Mouse (Mus musculus) A20 (cell line): ENCODE measurements around the gene Tuba4a.

Source experiments
- DNase-seq: peaks from one replicate; pipeline ENCODE4 v3.0.0-alpha.2; 2011; ENCODE audit warnings: low read depth, low spot score

Tuba4a gene

DNA sequence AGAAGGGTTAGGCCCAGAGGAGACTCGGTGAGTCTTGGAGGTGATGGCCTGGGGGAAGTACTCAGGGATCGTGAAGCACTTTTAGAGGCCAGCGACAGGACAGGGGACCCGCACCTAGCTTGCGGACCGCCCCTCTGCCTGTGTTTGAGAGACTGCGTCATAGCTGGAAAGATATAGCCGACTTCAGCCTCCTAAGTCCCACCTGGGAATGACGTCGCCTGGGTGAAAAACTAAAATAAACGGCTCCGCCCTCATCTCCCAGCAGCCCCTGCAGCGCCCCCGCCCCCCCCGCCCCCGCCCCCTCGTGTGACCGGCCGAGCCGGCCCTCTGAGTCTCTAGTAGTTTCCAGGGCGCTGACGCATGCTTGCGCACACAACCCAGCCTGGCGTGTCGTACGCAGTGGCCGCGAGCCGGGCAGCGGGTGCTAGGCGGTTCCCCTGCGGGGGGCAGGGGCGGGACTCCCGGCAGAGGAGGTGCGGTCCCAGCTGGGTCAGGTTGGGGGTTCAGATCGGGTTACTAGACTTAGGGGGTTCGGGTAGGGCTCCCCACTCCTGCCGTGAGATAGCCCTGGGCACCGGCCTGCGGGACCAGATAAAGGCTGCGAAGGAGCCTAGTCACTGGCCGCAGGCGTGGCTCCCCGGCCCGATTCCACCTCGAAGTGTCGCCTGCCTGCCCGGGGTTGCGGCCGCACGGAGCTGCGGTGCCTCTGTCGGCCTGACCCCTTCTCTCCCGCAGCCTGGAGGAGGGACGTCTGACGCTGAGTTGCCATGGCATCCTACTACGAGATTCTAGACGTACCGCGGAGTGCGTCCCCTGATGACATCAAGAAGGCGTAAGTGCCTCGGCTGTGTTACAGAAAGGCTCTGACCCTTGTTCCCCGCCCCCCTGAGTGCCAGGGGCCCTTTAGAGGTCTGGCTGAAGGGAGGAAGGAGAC, 16.7 kb upstream of the Tuba4a start, which contains the start of gene Dnajb2:
TSS of gene Dnajb2 (plus strand) at position 290 of the 934 bp plus-strand sequence.
- DNase-seq, result peak; percentile 89

DNA sequence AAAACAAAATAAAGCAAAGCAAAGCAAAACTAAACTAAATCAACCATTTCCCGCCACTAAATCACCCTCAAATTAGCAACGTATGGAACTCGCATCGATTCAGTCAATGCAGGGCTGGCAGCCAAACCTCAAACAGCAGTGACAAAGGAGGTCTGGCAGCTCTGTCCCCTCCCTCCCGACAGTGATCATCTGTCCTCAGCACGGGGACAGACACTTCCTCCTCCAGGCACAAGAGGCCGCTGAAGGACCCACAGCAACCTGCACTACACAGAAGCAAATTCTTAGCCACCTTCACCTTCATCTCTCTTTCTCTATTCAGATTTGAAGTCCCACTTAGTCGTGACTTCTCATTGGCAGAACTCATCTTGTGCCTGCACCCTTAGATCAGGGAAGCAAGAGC, 14.9 kb upstream of the Tuba4a start:
- peak; percentile 83 for DNase-seq

- peak; percentile 33 for DNase-seq
Measured at GRCm38 (mm10) chr1:75232489-75232888, 12.8 kb upstream of the Tuba4a start.

GRCm38 (mm10) chr1:75231664-75232152, 12.0 kb upstream of the Tuba4a start, which contains the start of gene A630095N17Rik:
TSS of gene A630095N17Rik (minus strand) at chr1:75232102.
- DNase-seq, result no peak

DNA sequence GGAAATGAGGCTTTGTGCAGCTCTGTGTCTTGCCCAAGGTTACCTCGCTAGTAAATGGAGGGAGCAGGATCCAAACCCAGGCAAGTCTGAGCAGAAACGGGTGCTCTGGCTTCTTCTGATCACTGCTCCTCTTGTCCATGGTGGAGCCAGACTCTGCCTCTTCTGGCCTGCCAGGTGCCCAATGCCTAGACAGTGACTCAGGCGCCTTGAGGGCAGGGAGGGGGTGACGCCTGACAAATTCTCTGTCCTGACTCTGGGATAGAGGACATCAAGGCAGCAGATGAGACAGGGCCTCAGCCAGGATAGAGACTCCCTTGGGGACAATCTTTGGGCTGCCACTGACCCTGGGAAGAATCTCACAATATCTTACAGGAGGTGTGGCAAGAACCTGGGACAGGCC, 11.6 kb upstream of the Tuba4a start:
- DNase-seq, result no peak

DNA sequence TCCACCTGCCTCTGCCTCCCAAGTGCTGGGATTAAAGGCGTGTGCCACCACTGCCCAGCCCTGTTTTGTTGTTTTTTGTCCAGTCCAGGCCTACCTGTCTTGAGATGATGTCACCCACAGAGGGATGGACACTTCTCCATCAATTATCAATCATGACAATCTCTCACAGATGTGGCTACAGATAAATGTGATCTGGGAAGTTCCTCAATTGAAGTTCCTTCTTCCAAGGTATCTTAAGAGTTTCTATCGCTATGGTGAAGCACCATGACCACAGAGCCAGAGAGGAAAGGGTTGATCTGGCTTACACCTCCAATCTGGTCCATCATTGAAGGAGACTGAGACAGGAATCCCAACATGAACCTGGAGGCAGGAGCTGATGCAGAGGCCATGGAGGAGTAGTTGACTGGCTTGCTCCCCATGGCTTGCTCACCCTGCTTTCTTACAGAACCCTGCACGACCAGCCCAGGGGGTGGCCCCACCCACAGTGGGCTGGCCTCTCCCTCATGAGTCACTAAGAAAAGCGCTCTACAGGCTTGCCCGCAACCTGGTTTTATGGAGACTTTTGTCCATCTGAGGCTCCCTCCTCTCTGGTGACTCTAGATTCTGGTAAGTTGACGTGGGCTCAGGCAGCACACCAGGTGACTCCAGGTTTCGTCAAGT, 10.8 kb upstream of the Tuba4a start:
- no peak for DNase-seq

- no peak for DNase-seq
Measured at GRCm38 (mm10) chr1:75229158-75229557, 9.5 kb upstream of the Tuba4a start.

DNA sequence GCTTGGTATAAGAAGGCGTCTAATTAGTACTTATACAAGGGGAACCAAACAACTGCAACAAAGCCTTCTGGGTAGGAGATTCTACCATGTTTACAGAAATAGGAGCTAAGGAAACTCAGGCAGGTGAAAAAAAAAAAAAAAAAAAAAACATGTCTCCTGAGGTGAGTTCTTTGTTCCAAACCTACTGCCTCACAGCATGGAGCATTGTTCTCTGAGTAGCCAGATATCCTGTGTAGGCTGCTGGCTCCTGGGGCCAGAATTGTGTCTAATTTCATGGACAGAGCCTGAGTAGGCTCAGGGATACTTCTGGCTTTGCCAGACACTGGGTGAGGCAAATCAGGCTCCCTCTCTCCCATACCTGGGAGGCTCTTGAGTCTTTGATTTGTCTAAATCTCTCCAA, 8.0 kb upstream of the Tuba4a start:
- DNase-seq, result no peak

DNA sequence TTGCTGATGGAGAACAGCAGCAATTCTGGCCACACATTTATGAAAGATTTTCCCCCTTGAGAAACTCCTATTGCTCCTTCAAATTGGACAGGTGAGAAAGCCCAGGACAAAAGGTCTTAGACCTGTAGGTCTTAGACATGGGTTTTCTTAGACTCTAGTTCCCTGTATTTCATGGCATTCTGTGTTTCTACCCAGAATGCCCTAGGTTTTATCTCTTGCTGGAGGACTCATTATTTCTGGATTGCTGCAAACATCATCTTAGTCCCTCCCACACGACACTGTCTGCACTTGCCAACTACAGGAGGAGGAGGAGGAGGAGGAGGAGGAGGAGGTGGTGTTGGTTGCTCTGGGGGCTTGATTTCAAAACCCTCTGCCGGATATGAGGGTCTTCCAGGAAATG, 6.5 kb upstream of the Tuba4a start:
- DNase-seq, result no peak

GRCm38 (mm10) chr1:75225473-75225872, 5.8 kb upstream of the Tuba4a start:
- DNase-seq, result no peak

DNA sequence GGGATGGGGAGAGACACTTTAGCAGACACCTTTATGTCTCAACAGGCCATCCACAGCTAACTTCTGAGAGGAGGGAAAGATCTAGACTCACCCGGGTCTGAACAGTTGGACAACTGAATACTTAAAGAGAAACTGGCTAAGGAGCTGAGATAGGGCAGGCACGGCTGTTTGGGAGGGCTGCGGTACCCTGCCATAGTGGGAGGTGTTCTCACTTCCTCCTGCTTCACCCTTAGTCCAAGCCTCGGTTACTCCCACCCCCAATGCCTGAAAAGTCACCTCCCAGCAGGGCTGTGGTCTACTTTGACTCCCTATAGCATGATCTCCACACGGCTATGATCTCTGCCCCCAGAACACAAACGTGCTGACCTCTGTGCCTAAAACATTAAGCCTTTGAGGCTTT, 3.9 kb upstream of the Tuba4a start:
- DNase-seq, result peak; percentile 47

DNA sequence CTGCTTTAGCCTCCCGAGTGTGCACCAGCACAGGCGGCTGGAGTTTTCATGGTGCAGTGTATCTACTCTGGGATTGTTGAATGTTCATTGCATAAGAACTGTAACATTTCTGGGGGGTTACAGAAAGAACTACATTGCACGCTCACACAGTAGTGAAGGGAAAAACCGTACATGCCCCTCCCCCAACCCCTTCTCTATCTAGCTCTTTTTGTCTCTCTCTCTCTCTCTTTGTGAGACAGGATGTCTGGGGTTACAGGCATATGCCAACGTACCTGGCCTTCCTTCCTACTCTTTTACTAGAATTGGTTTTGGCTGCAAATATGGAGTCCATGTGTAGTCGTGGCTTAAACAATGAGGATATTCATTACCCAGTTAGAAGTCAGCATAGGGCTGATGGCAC, 3.3 kb upstream of the Tuba4a start:
- DNase-seq, result no peak

DNA sequence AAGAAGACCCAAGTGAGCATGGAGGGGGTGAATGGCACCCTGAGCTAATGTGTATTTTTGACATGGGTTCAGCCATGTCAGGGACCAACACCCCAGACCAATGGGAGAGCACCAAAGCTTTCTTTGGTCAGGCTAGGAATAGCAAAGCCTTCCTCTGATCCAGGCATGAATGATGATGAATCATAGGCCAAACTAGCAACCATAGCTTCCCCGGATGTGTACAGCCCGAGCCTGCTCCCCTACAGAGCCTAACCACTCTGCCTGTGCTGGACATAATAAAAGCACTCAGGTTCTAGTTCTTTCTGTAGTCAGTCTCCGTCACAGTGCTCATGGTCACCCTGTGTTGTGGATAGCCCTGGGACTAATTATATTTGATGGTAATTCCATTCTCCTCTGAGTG, 1.9 kb upstream of the Tuba4a start:
- DNase-seq, result no peak

GRCm38 (mm10) chr1:75219078-75219477, 587 bp downstream of the Tuba4a start:
- DNase-seq, result peak; percentile 96

- peak; percentile 86 for DNase-seq
Measured at GRCm38 (mm10) chr1:75218227-75219001, 1.3 kb downstream of the Tuba4a start.

DNA sequence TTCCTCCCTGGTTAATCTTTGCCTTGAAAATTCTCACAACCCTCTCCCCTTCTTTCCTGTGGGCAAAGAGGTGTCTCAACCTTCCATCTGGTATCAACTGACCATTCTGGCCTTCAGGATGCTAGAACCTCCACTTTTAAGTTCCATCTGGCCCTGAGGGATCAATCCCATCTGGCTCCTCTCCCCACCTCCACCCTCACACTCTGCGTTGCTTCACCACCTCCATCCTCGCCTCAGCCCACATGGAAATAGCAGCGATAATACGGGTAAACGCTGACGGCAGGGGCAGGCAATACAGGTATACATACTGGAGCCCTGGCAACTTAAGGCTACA, 1.8 kb downstream of the Tuba4a start:
- DNase-seq, result no peak

GRCm38 (mm10) chr1:75216797-75217585, 2.7 kb downstream of the Tuba4a start:
- peak; percentile 12 for DNase-seq

DNA sequence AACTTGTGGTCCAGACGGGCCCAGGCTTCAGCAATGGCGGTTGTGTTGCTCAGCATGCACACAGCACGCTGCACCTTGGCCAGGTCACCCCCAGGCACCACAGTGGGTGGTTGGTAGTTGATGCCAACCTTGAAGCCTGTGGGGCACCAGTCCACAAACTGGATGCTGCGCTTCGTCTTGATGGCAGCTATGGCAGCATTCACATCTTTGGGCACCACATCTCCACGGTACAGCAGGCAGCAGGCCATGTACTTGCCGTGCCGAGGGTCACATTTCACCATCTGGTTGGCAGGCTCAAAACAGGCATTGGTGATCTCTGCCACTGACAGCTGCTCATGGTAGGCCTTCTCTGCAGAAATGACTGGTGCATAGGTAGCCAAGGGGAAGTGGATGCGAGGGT, 3.9 kb downstream of the Tuba4a start:
- no peak for DNase-seq

- no peak for DNase-seq
Measured at GRCm38 (mm10) chr1:75214886-75215285, 4.8 kb downstream of the Tuba4a start.

- DNase-seq, result no peak
Measured at GRCm38 (mm10) chr1:75214442-75214841, 5.2 kb downstream of the Tuba4a start.

DNA sequence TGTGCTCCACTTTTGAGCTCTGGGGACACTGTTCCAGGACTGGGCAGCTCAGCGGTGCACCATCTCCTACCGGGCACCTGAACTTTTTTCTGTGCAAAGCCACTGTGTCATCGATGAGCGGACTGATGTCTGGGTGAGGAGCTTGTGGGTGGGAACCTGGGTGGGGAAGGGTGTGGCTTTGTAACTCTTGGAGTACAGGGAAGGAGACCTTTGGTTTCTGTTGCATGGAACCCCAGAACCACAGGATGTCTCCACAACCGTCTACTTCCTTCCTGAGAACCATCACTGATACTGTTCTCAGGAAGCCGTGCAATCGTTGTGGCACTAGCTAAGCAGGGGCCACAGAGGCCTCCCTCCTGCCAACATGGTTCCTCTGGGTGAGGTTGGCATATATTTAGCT, 6.6 kb downstream of the Tuba4a start:
- DNase-seq, result no peak
